Mouse (Mus musculus): Measurements from ENCODE around the gene H2-DMb2. TPM values are rescaled to one million over a fixed set of nuclear protein-coding genes. Genes with fewer than 3 reads are reported as not detected.

H2-DMb2 gene
- polyA plus RNA-seq, 1 experiment from 2014 or later: not detected

DNA sequence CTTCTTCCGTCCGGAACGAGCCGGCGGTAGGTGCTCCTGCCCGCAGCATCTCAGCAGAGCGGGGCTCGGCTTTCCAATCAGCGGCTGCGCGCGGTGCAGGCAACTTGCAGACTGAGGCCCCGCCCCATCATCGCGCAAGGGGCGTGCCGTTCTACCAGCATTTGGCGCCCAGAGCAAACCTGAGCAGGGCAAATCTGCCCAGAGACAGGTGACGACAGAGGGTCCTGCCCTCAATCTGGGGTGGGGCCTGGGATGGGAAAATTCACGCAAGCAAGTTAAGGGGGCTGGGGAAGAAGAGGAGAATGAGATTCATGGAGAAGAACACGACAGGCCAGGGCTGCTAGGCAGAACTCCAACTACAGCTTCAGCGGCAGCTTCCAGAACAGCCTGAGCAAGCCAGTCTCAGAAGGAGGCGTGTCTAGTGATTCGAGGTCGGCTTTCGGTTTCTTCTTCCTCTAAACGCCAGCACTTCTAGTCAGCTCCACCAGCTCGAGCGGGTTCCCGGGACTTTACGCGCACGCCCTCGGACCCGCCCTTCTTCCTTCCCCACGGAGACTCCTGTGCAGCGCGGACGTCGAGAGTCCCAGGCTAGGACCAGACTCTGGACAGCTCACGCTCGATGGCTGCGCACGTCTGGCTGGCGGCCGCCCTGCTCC is 44.3 kb downstream of the H2-DMb2 start, which contains the start of the genes Tap1 and Psmb9:
TSS of gene Tap1 (plus strand) at position 293 of the 656 bp plus-strand sequence.
TSS of gene Psmb9 (minus strand) at position 504 of the 656 bp plus-strand sequence.
- Histone ChIP-seq H3K27me3 (replicated peaks) (peaks cover 92% of the 10 kb centered on the region), H3K27ac (ENCODE audit: poor library complexity, severe bottlenecking) (no peak within 1 kb of the TSS), H3K4me1 (replicated peaks) (peaks cover 14% of the 10 kb centered on the region), H3K9ac (peak within 1 kb of the TSS; percentile 58), H3K4me3 (peak within 1 kb of the TSS; percentile 55), H3K36me3 (no peaks in the 10 kb centered on the region), H3K4me2 (peak within 1 kb of the TSS; percentile 86), H3K9me3 (replicated peaks) (no peaks in the 10 kb centered on the region)
- peak; percentile 92 for ATAC-seq (ENCODE audit: insufficient number of reproducible peaks, low FRiP score)
- under 1% methylated on average over 46 of the region's 46 CpGs for WGBS

DNA sequence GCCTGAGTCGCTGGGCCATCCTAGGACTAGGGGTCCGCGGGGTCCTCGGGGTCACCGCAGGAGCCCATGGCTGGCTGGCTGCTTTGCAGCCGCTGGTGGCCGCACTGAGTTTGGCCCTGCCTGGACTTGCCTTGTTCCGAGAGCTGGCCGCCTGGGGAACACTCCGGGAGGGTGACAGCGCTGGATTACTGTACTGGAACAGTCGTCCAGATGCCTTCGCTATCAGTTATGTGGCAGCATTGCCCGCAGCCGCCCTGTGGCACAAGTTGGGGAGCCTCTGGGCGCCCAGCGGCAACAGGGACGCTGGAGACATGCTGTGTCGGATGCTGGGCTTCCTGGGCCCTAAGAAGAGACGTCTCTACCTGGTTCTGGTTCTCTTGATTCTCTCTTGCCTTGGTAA is 44.9 kb downstream of the H2-DMb2 start:
- Histone ChIP-seq H3K36me3 (no peaks in the 10 kb centered on the region), H3K4me3 (peak overlapping the region; percentile 55), H3K27me3 (replicated peaks) (peaks cover 92% of the 10 kb centered on the region), H3K27ac (ENCODE audit: poor library complexity, severe bottlenecking) (no peak overlapping the region), H3K9ac (peak overlapping the region; percentile 58), H3K4me2 (peak overlapping the region; percentile 86), H3K4me1 (replicated peaks) (peaks cover 14% of the 10 kb centered on the region), H3K9me3 (replicated peaks) (no peaks in the 10 kb centered on the region)
- ATAC-seq (ENCODE audit: insufficient number of reproducible peaks, low FRiP score): no peak
- 5% methylated on average over 20 of the region's 20 CpGs for WGBS

DNA sequence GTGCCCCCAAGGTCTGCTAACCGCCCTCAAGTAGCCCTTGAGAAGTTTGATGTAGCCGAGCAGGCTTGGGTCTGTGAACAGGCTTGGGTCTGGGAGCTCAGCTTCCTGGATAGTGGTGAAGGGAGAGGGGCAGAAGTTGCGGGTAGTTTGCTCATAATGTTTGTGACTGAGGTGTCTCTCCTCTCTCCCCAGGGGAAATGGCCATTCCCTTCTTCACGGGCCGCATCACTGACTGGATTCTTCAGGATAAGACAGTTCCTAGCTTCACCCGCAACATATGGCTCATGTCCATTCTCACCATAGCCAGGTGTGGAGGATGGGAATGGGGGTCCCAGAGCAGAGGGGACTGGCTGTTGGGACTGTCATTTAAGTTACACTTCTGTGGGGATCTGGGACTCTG is 45.9 kb downstream of the H2-DMb2 start:
- H3K27ac ChIP-seq (ENCODE audit: poor library complexity, severe bottlenecking): no peak overlapping the region
- H3K9ac ChIP-seq: no peak overlapping the region
- ATAC-seq (ENCODE audit: insufficient number of reproducible peaks, low FRiP score): no peak
- no peak overlapping the region for H3K4me2 ChIP-seq
- H3K27me3 ChIP-seq (replicated peaks): peaks cover 91% of the 10 kb centered on the region
- H3K4me3 ChIP-seq: no peak overlapping the region
- H3K9me3 ChIP-seq (replicated peaks): no peaks in the 10 kb centered on the region
- 63% methylated on average over 6 of the region's 6 CpGs for WGBS
- H3K4me1 ChIP-seq (replicated peaks): peaks cover 14% of the 10 kb centered on the region
- H3K36me3 ChIP-seq: no peaks in the 10 kb centered on the region

DNA sequence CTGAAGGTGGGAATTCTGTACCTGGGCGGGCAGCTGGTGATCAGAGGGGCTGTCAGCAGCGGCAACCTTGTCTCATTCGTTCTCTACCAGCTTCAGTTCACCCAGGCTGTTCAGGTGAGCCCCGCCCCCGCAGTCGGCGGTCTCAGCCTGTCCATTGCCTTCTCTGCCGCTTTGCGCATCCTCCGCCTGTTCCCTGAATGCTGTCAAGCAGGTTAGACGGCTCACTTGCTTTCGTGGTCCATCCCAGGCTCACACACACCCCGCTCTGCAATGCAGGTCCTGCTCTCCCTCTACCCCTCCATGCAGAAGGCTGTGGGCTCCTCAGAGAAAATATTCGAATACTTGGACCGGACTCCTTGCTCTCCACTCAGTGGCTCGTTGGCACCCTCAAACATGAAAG is 49.7 kb downstream of the H2-DMb2 start:
- 21% methylated on average over 16 of the region's 16 CpGs for WGBS
- Histone ChIP-seq H3K4me3 (no peak overlapping the region), H3K9ac (no peak overlapping the region), H3K4me1 (replicated peaks) (peaks cover 8% of the 10 kb centered on the region), H3K4me2 (no peak overlapping the region), H3K9me3 (replicated peaks) (no peaks in the 10 kb centered on the region), H3K27ac (ENCODE audit: poor library complexity, severe bottlenecking) (no peak overlapping the region), H3K36me3 (no peaks in the 10 kb centered on the region), H3K27me3 (replicated peaks) (peaks cover 96% of the 10 kb centered on the region)
- no peak for ATAC-seq (ENCODE audit: insufficient number of reproducible peaks, low FRiP score)

DNA sequence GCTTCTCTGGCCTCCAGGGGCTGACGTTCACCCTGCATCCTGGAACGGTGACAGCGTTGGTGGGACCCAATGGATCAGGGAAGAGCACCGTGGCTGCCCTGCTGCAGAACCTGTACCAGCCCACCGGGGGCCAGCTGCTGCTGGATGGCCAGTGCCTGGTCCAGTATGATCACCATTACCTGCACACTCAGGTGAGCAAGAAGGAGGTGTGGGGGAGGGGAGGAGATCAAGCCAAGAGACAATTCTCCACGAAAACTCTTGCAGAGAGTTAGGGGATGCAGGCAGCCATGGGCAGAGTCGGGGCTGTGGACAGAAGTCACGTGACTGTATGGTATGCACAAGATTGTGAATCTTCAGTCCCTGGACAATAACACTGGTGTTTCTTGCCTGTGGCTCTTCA is 50.4 kb downstream of the H2-DMb2 start:
- Histone ChIP-seq H3K36me3 (no peaks in the 10 kb centered on the region), H3K9me3 (replicated peaks) (no peaks in the 10 kb centered on the region), H3K4me1 (replicated peaks) (peaks cover 9% of the 10 kb centered on the region), H3K4me3 (no peak overlapping the region), H3K4me2 (no peak overlapping the region), H3K9ac (no peak overlapping the region), H3K27ac (ENCODE audit: poor library complexity, severe bottlenecking) (no peak overlapping the region), H3K27me3 (replicated peaks) (peaks cover 97% of the 10 kb centered on the region)
- 50% methylated on average over 8 of the region's 8 CpGs for WGBS
- ATAC-seq (ENCODE audit: insufficient number of reproducible peaks, low FRiP score): no peak

DNA sequence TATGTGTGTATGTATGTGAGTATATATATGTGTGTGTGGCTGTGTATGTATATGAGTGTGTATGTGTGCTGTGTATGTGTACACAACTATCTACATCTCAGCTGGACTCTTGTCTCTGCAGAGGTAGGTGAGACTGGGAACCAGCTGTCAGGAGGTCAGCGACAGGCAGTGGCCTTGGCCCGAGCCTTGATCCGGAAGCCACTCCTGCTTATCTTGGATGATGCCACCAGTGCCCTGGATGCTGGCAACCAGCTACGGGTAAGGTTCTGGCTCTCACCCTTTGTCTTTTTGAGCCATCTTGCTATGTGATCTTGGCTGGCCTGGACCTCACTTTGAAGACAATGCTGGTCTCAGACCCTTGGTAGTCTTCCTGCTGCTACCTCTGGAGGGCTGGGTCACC is 51.6 kb downstream of the H2-DMb2 start:
- Histone ChIP-seq H3K9ac (no peak overlapping the region), H3K9me3 (replicated peaks) (no peaks in the 10 kb centered on the region), H3K27me3 (replicated peaks) (peaks cover 98% of the 10 kb centered on the region), H3K4me2 (no peak overlapping the region), H3K27ac (ENCODE audit: poor library complexity, severe bottlenecking) (no peak overlapping the region), H3K4me1 (replicated peaks) (peaks cover 11% of the 10 kb centered on the region), H3K4me3 (no peak overlapping the region), H3K36me3 (no peaks in the 10 kb centered on the region)
- 61% methylated on average over 4 of the region's 4 CpGs for WGBS
- ATAC-seq (ENCODE audit: insufficient number of reproducible peaks, low FRiP score): no peak

DNA sequence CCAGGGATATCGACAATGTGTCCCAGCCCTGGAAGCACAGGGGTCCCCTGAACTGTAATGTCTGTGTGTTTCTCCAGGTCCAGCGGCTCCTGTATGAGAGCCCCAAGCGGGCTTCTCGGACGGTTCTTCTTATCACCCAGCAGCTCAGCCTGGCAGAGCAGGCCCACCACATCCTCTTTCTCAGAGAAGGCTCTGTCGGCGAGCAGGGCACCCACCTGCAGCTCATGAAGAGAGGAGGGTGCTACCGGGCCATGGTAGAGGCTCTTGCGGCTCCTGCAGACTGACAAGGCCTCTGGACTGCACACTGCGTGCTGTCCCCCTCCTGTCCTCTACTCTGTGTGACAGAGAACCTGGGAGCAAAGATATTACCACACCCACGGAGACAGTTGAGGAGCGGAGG is 53.4 kb downstream of the H2-DMb2 start:
- Histone ChIP-seq H3K4me2 (no peak overlapping the region), H3K9me3 (replicated peaks) (no peaks in the 10 kb centered on the region), H3K36me3 (no peaks in the 10 kb centered on the region), H3K27me3 (replicated peaks) (peaks cover 95% of the 10 kb centered on the region), H3K4me1 (replicated peaks) (peaks cover 11% of the 10 kb centered on the region), H3K9ac (no peak overlapping the region), H3K4me3 (no peak overlapping the region), H3K27ac (ENCODE audit: poor library complexity, severe bottlenecking) (no peak overlapping the region)
- WGBS: 28% methylated on average over 12 of the region's 12 CpGs
- ATAC-seq (ENCODE audit: insufficient number of reproducible peaks, low FRiP score): no peak

DNA sequence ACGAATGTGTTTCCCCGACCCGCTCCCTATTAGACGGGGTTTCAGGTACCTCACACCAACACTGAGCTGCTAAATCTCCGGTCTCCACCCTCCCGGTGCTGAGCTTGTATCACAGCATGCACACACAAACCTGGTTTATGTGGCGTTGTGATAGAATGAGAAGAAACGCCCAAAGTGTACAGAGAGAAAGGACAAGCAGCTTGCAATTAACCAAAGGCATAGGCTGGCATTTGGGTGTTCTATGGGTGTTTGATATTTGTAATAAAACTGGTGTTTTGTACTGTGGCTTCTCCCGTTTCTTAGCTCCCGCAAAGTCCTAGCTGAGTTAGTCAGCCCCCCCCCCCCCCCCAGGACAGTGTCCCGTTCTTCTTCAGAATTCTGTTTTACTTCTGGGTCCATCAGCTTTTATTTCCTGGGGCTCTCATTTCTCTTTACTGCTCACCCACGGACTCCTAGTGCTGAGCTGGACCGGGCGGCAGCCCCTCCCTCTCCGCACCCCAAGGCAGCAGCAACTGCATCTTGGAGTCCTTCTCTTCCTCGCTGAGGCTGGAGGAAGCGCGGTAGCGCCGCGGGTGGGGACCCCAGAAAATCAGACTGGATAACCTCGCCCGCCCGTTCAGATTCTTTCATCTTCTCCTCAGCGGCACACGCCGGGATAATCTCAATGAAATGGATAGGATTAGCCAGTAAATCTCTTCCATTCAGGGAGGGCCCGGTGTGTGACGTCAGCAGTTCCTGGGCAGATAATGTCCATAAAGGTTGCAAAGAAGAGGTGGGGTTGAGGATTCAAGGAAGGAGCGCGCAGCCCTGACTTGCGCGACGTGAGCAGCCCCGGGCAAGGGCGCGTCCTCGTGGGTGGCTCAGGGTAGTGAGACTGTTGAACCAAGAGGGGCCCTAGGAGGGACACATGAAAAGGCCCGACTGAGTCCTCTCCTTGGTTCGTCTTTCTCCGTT is 54.1 kb downstream of the H2-DMb2 start, which contains the start of gene Psmb8:
TSS of gene Psmb8 (plus strand) at position 781 of the 954 bp plus-strand sequence.
- H3K36me3 ChIP-seq: no peaks in the 10 kb centered on the region
- ATAC-seq (ENCODE audit: insufficient number of reproducible peaks, low FRiP score): peak; percentile 51
- peaks cover 11% of the 10 kb centered on the region for H3K4me1 ChIP-seq (replicated peaks)
- H3K27me3 ChIP-seq (replicated peaks): peaks cover 93% of the 10 kb centered on the region
- H3K4me3 ChIP-seq: peak within 1 kb of the TSS; percentile 56
- H3K4me2 ChIP-seq: peak within 1 kb of the TSS; percentile 84
- WGBS: 4% methylated on average over 41 of the region's 41 CpGs
- H3K9ac ChIP-seq: peak within 1 kb of the TSS; percentile 16; the same call in 1 of the 2 replicates
- H3K27ac ChIP-seq (ENCODE audit: poor library complexity, severe bottlenecking): no peak within 1 kb of the TSS
- H3K9me3 ChIP-seq (replicated peaks): no peaks in the 10 kb centered on the region

DNA sequence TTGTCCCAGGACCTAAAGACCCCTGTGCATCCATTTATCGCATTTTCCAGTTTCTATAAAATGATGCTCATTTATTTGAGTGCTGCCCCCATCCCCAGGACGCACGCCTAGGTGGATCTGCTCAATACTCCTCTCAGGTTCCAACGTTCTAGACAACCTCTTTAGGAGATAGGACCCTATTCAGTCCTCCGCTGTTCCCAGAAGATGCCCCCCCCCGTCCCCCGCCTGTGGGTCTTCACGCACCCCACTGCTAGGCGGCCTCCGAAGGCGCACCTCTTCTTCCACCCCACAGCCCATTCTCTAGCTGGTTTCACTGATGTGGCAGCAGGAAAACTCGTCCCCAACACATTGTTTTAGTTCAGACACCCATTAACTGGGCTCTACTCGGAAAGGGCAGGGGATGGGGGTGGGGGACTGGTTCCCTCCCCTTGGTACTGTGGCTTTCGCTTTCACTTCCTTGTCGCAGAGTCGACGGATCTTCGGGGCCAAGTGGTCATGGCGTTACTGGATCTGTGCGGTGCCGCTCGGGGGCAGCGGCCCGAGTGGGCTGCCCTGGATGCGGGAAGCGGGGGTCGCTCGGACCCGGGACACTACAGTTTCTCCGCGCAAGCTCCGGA is 54.9 kb downstream of the H2-DMb2 start:
- peaks cover 11% of the 10 kb centered on the region for H3K4me1 ChIP-seq (replicated peaks)
- 3% methylated on average over 32 of the region's 32 CpGs for WGBS
- H3K27ac ChIP-seq (ENCODE audit: poor library complexity, severe bottlenecking): no peak overlapping the region
- peak overlapping the region; percentile 84 for H3K4me2 ChIP-seq
- peak overlapping the region; percentile 16; the same call in 1 of the 2 replicates for H3K9ac ChIP-seq
- H3K27me3 ChIP-seq (replicated peaks): peaks cover 89% of the 10 kb centered on the region
- peak overlapping the region; percentile 56 for H3K4me3 ChIP-seq
- no peaks in the 10 kb centered on the region for H3K36me3 ChIP-seq
- no peaks in the 10 kb centered on the region for H3K9me3 ChIP-seq (replicated peaks)
- ATAC-seq (ENCODE audit: insufficient number of reproducible peaks, low FRiP score): no peak

DNA sequence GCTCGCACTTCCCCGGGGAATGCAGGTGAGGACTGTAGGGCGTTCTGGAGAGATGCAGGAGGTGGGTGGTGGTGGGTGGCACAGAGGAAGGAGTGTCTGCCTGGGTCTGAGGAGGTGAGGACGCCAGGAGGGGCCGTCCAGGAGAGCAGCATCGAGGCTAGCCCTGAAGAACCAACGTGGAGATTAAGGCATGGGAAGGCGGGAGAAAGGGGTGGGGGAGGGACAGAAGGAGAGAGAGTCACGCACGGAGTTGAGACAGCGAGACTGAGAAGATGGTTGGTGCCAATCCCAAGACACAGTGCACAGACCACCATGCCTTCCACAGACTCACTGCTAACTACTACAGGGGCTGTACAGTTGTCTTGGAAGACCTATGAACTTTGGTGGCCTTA is 55.4 kb downstream of the H2-DMb2 start:
- H3K4me1 ChIP-seq (replicated peaks): peaks cover 11% of the 10 kb centered on the region
- H3K9me3 ChIP-seq (replicated peaks): no peaks in the 10 kb centered on the region
- WGBS: 9% methylated on average over 11 of the region's 11 CpGs
- no peak for ATAC-seq (ENCODE audit: insufficient number of reproducible peaks, low FRiP score)
- peak overlapping the region; percentile 16; the same call in 1 of the 2 replicates for H3K9ac ChIP-seq
- no peak overlapping the region for H3K27ac ChIP-seq (ENCODE audit: poor library complexity, severe bottlenecking)
- peaks cover 90% of the 10 kb centered on the region for H3K27me3 ChIP-seq (replicated peaks)
- peak overlapping the region; percentile 84 for H3K4me2 ChIP-seq
- H3K36me3 ChIP-seq: no peaks in the 10 kb centered on the region
- peak overlapping the region; percentile 56 for H3K4me3 ChIP-seq

All from heart, embryonic 12.5 days (tissue).